Mouse (Mus musculus) brain, embryonic 14.5 days (tissue): ENCODE measurements around the gene Aup1.

Source experiments
- CTCF ChIP-seq: fragments of 200-500 bp; IDR thresholded peaks from 2 replicates; pipeline ENCODE4 v1.5.1; 2012; ENCODE audit warnings: inconsistent platforms, mild to moderate bottlenecking, moderate library complexity, borderline replicate concordance; ENCODE audit not compliant: insufficient read depth, insufficient read length; ENCODE audit errors: extremely low read depth
- POLR2A ChIP-seq: fragments of 200-500 bp; IDR thresholded peaks from 2 replicates; pipeline ENCODE4 v1.6.1; 2012; ENCODE audit warnings: mild to moderate bottlenecking, inconsistent platforms, borderline replicate concordance; ENCODE audit not compliant: poor library complexity, insufficient read depth, insufficient read length, severe bottlenecking; ENCODE audit errors: extremely low read depth

GRCm38 (mm10) chr6:83014482-83015466, 39.5 kb upstream of the Aup1 start:
- TF ChIP-seq CTCF (no peak), POLR2A (no peak)
